11 mouse cellular contexts compared by ENCODE assay signal in genomic region chr4:54282934-54283333, GRCm38 (mm10).
A peak's percentile ranks its signal among the peaks of the same experiment; 100 is the strongest.
DNase-seq lines count a peak whose midpoint lies in the region.
"Had no signal": no experiment of that assay in that cellular context is flagged by ENCODE, and none has a peak within 500 bp of the region (broad histone marks: within the 10 kb centered on the region; RNA-seq: fewer than 3 reads in every experiment).

No protein-coding gene starts in this region.

- peak; percentile 23 for DNase-seq in gastrocnemius, adult 18-20 months (ENCODE audit: low spot score)
- no peak for DNase-seq in gastrocnemius, postnatal 4 days (ENCODE audit: low spot score in 2 of 2)
- DNase-seq in ZHBTc4 (ENCODE audit: low read depth, low spot score): peak; percentile 11
- DNase-seq in cerebellum, postnatal 25 days: peak; percentile 41 to 56
- peak; percentile 26 to 69 for DNase-seq in layer of hippocampus, postnatal 14 days (ENCODE audit: low spot score in 2 of 2)
- no peak for DNase-seq in adrenal gland, postnatal 10 days
- DNase-seq in urinary bladder, adult 18-20 months (ENCODE audit: low spot score in 2 of 2): no peak
- DNase-seq in adrenal gland, adult 2 months: no peak
- DNase-seq: heart, adult 11 months; kidney, adult 2 months; thymus, adult 2 months had no signal

Comparison
In these comparisons a context has a peak if more than half of its experiments do, and no peak if none do; other contexts are left out.
1. DNase-seq: peak in gastrocnemius, adult 18-20 months (single experiment), ZHBTc4 (single experiment), cerebellum, postnatal 25 days (2 of 2) and layer of hippocampus, postnatal 14 days (2 of 2); none in gastrocnemius, postnatal 4 days (0 of 2), adrenal gland, postnatal 10 days (single experiment), urinary bladder, adult 18-20 months (0 of 2) and adrenal gland, adult 2 months (single experiment).